Mouse (Mus musculus): ENCODE measurements at regions not wholly inside any gene's neighbourhood (a gene's known extent, or its start where the extent isn't known, plus 50 kb on each side); places are given as distances from the start of the nearest gene placed in this dataset.

GRCm38 (mm10) chr6:66344848-66345247 lies 190.3 kb upstream of the Mad2l1 start:
- TF ChIP-seq CTCF (IDR thresholded peaks at IDR 0.05; ENCODE audit: borderline replicate concordance, extremely low read depth, insufficient read depth, insufficient read length) (no peak), POLR2A (IDR thresholded peaks at IDR 0.05; ENCODE audit: borderline replicate concordance, extremely low read depth, insufficient read depth, insufficient read length, poor library complexity, severe bottlenecking) (no peak)
